Mouse (Mus musculus) heart, postnatal 0 days (tissue): Measurements from ENCODE around the gene Gm44579.

Source experiments
- CTCF ChIP-seq: IDR thresholded peaks from 2 replicates; pipeline ENCODE4 v1.5.1; 2016; ENCODE audit warnings: antibody characterized with exemption, control low read depth, low read depth
- EP300 ChIP-seq: IDR thresholded peaks from 2 replicates; pipeline ENCODE4 v1.6.1; 2016; ENCODE audit warnings: antibody characterized with exemption, low read depth

DNA sequence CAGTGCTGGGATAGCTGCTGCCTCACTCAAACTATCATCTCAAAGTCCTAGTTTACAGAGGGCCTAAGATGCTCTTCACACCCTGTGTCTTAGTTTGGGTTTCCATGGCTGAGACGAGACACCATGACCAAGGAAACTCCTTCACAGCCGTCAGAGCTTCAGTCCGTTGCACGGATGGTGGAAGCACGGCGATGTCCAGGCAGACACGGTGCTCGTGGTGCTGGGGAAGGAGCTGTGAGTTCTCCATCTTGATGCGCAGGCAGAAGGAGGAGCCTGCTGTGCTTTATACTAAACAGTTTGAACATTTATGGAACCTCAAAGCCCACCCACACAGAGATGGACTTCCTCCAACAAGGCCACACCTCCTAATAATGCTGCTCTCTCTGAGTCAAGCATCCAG is 83.9 kb downstream of the Gm44579 start:
- TF ChIP-seq CTCF (no peak), EP300 (no peak)
